Mouse (Mus musculus) erythroblast, embryonic 14.5 days (primary cell): ENCODE measurements around the gene Gm28051. TPM values are rescaled to one million over a fixed set of nuclear protein-coding genes. Genes with fewer than 3 reads are reported as not detected.

Experiments
- H3K27me3 ChIP-seq: 2 replicates; pipeline ENCODE4 v1.6.1; 2012; ENCODE audit warnings: inconsistent platforms; ENCODE audit not compliant: control insufficient read depth
- H3K36me3 ChIP-seq: 2 replicates; pipeline ENCODE4 v1.6.1; 2012; ENCODE audit warnings: mild to moderate bottlenecking, inconsistent platforms; ENCODE audit not compliant: control insufficient read depth
- H3K4me1 ChIP-seq: 2 replicates; pipeline ENCODE4 v1.6.1; 2012; ENCODE audit warnings: inconsistent platforms; ENCODE audit not compliant: control insufficient read depth
- H3K4me3 ChIP-seq: replicated peaks from 2 replicates; pipeline ENCODE3; 2012; ENCODE audit warnings: moderate library complexity, mild to moderate bottlenecking, inconsistent platforms
- H3K9me3 ChIP-seq: 2 replicates; pipeline ENCODE4 v1.6.1; 2012; ENCODE audit warnings: low read length, inconsistent platforms, mixed read lengths; ENCODE audit not compliant: control insufficient read depth
- GATA1 ChIP-seq: IDR thresholded peaks from 2 replicates; pipeline ENCODE4 v1.6.1; 2012; ENCODE audit warnings: low read length, inconsistent platforms, mixed read lengths
- TAL1 ChIP-seq: IDR thresholded peaks from 3 replicates; pipeline ENCODE4 v1.6.1; 2012; ENCODE audit warnings: low read length, inconsistent platforms, mixed read lengths
- polyA plus RNA-seq: library from polyadenylated mRNA; stranded (reverse); fragments of >175 nt; gene quantifications from 2 replicates; pipeline ENCODE4 v1.2.3, GENCODE M21; 2012

The Gm28051 gene
- polyA plus RNA-seq, 1 experiment = not detected

DNA sequence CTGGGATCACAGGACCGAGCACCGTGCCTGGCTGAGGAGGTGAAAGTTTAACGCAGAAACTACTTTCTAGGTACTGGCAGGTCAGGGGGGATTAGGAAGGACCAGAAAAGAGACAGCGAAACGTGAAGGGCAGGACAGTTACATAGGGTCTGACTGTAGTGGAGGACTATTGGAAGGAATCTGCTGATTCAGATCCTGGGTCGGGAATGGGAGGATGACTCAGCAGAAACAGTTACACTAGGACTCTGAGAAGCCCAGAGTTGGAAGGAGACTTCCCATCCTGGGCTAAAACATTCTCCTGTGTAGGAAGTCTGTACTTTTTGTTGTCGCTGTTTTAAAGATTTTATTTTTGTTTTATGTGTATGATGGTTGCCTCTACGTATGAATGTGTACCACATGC is 14.0 kb upstream of the Gm28051 start:
- Histone ChIP-seq H3K27me3 (no peaks in the 10 kb centered on the region), H3K9me3 (peaks cover 7% of the 10 kb centered on the region), H3K4me3 (no peak overlapping the region), H3K4me1 (no peaks in the 10 kb centered on the region; the same call in 1 of the 2 replicates), H3K36me3 (peaks cover 99% of the 10 kb centered on the region)
- no peak for TF ChIP-seq GATA1
- TF ChIP-seq TAL1 = no peak

DNA sequence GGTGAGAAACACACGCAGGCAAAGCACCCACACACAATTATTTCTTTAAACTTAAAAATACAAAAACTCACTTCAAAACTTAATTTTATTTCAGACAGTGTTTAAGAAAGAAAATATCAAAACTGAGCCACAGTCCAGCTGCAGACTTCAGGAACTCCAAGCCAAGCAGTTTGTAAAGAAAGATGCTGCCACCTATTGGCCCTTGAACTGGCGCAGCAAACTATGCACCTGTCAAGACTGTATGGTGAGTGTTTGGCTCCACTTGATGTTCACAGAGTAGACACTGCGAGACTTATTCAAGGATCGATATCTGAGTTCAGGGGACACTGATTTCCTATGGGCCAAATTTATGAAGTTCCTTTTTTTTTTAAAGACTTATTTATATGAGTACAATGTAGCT is 11.4 kb upstream of the Gm28051 start:
- no peak for TF ChIP-seq TAL1
- TF ChIP-seq GATA1 = no peak
- H3K9me3 ChIP-seq = peaks cover 7% of the 10 kb centered on the region
- H3K27me3 ChIP-seq = no peaks in the 10 kb centered on the region
- no peaks in the 10 kb centered on the region; the same call in 1 of the 2 replicates for H3K4me1 ChIP-seq
- no peak overlapping the region for H3K4me3 ChIP-seq
- peaks cover 97% of the 10 kb centered on the region for H3K36me3 ChIP-seq

DNA sequence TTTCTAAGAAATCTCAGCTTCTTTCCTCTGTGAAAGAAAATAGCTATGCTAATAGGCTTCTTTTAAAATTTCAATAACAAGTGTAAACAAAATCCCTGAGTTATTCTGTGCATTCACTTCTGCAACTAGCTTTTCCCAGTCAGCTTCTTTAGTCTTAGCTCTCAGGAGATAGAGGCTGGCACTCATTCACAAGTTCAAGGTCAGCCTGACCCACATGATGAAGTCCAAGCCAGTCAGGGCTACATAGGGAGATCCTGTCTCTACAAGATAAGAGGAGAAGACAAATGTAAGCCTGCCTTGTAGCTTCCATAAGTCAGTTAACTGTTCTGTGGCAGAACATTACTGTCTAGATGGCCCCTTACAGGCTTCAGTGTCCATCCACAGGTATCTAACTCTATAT is 6.1 kb upstream of the Gm28051 start:
- H3K36me3 ChIP-seq = peaks cover 83% of the 10 kb centered on the region
- H3K9me3 ChIP-seq = no peaks in the 10 kb centered on the region
- H3K27me3 ChIP-seq = no peaks in the 10 kb centered on the region
- no peak overlapping the region for H3K4me3 ChIP-seq
- TF ChIP-seq GATA1 (no peak), TAL1 (no peak)
- peaks cover 17% of the 10 kb centered on the region for H3K4me1 ChIP-seq

DNA sequence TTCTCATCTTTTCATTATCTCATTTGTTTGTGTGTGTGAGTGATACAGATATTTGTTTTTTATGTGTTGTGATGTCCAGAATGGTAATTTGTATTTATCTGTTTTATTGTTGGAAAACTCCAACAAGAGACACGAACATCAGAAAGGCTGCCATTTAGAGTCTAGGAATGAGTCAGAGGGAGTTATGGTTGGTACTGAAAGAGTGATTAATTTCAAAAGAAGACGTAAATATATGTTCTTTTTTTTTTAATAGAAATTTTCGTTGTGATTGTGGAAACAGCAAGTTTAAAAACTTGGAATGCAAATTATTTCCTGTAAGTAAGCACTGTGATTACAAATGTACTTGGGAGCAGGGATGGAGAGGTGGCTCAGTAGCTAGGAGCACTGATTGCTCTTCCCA is 4.1 kb upstream of the Gm28051 start:
- no peaks in the 10 kb centered on the region for H3K9me3 ChIP-seq
- no peak overlapping the region for H3K4me3 ChIP-seq
- peaks cover 29% of the 10 kb centered on the region for H3K4me1 ChIP-seq
- TF ChIP-seq TAL1 (no peak), GATA1 (no peak)
- peaks cover 63% of the 10 kb centered on the region for H3K36me3 ChIP-seq
- H3K27me3 ChIP-seq = no peaks in the 10 kb centered on the region

DNA sequence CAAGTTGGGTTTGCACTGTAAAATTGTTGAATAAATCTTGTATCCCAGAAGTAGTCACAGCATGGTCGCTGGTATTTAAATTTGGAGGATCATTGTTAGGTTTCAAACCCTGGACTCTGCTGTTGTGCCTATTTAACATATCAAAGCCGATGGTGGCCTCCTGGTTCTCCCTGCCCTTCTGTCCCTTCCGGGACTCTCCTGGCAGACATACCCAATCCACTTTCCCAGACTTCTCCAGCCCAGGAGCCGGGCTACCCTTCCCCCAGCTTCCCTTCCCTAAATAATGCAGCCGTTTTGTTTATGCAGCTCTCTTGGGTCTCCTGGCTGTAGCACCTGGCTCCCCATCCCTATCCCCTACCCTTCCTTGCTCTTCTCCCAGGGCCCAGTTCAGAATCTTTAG is 1.4 kb upstream of the Gm28051 start:
- H3K36me3 ChIP-seq = peaks cover 57% of the 10 kb centered on the region
- H3K9me3 ChIP-seq = peaks cover 2% of the 10 kb centered on the region; the same call in 1 of the 2 replicates
- no peaks in the 10 kb centered on the region for H3K27me3 ChIP-seq
- H3K4me3 ChIP-seq = peak overlapping the region; percentile 97
- H3K4me1 ChIP-seq = peaks cover 44% of the 10 kb centered on the region
- TF ChIP-seq TAL1 (no peak), GATA1 (no peak)

DNA sequence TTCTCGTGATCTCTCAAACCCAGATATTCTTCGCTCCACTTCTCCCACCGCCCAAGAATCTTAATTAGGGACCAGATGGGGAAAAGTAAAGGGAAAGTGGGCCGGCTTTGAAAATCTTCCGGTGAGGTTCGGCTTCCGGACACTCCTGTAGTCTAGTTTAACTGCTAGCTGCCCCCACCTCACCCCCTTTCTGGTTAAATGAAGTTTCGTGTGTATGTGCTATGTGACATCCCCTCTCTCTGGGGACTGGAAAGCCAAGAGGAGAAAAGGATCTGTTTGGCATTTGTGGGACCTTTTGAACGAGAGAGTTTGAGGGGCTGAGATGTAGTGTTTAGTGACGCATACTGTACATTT is 815 bp upstream of the Gm28051 start, which contains the start of gene Gm20604:
TSS of gene Gm20604 (minus strand) at position 270 of the 354 bp plus-strand sequence.
- Histone ChIP-seq H3K27me3 (no peaks in the 10 kb centered on the region), H3K4me1 (peaks cover 44% of the 10 kb centered on the region), H3K36me3 (peaks cover 56% of the 10 kb centered on the region), H3K4me3 (peak within 1 kb of the TSS; percentile 97), H3K9me3 (peaks cover 2% of the 10 kb centered on the region; the same call in 1 of the 2 replicates)
- TF ChIP-seq TAL1 (no peak), GATA1 (no peak)

DNA sequence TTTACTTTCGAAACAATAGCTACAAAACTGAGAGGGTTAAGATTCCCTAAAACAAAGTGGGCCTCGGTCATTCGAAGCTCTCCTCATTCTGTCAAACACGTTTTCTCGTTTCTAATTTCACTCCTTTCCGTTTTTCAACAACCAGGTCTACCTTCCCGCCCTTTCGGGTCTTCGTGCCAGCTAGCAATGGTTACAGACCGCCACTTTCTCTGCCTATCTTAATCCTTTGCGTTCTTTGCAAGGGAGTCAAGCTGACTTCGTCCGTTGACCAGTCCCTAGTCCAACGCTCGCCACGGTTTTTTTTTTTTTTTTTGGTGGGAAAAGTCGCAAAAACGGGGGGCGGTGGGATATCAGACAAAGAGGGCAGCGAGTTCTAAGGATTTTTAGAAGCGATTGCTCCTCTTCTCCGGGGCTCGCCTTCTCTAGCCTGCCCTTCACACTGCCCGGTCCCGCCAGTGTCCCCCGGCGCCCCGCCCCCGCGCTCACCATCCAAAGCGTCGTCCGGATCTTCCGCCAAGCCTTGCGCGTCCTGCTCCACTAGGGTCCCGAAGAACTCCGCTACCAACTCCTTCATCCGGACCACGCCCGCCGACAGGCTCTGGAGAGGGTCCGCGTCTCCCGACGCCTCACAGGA is 393 bp downstream of the Gm28051 start:
- H3K9me3 ChIP-seq = peaks cover 2% of the 10 kb centered on the region; the same call in 1 of the 2 replicates
- peaks cover 52% of the 10 kb centered on the region for H3K36me3 ChIP-seq
- TF ChIP-seq GATA1 (no peak), TAL1 (no peak)
- H3K4me1 ChIP-seq = peaks cover 44% of the 10 kb centered on the region
- peak overlapping the region; percentile 97 for H3K4me3 ChIP-seq
- H3K27me3 ChIP-seq = no peaks in the 10 kb centered on the region

DNA sequence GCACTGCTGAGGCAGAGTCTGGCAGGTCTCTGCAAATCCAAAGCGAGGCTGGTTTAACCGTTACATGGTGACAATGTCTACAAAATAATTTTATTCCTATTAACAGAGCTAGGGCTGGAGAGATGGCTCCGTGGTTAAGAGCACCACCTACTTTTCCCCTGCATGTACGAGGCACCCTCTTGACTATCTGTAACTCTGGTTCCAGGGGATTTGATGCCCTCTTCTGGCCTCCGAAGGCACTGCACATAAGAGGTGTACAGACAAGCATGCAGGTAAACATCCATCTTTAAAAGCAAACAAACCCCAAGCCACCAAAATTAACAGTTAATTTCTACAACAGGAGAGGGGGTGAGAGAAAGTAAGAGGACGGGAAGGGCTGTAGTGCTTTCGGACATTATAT is 1.3 kb downstream of the Gm28051 start:
- Histone ChIP-seq H3K9me3 (peaks cover 2% of the 10 kb centered on the region; the same call in 1 of the 2 replicates), H3K27me3 (no peaks in the 10 kb centered on the region), H3K36me3 (peaks cover 47% of the 10 kb centered on the region), H3K4me3 (peak overlapping the region; percentile 97), H3K4me1 (peaks cover 44% of the 10 kb centered on the region)
- TF ChIP-seq GATA1 (no peak), TAL1 (no peak)

DNA sequence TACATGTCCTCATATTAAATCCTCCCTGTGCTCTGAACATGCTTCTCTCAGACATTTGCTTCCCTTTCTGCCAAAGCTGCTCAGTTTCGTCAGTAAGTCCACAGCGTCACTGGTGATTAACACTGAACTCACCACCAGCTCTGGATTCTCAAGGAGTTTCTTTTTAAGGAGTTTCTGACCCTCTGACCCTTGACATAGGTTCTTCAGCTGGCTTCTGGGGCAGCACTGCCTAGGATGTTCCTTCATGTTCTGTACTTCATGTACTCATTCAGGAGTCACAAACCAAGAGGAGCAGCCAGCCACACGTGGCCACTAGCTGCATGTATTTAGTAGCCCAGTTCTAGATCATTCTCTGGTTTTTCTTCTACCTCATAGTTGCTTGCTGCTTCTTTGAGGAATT is 9.3 kb downstream of the Gm28051 start:
- H3K36me3 ChIP-seq = peaks cover 55% of the 10 kb centered on the region
- H3K9me3 ChIP-seq = no peaks in the 10 kb centered on the region
- no peak overlapping the region for H3K4me3 ChIP-seq
- TF ChIP-seq GATA1 (no peak), TAL1 (no peak)
- H3K27me3 ChIP-seq = no peaks in the 10 kb centered on the region
- H3K4me1 ChIP-seq = peaks cover 24% of the 10 kb centered on the region
